Mouse (Mus musculus) erythroid progenitor cell, adult 5-6 weeks (primary cell): Measurements from ENCODE around the gene Fcrl6. TPM values are rescaled to one million over a fixed set of nuclear protein-coding genes. Genes with fewer than 3 reads are reported as not detected.

Experiments
- ATAC-seq: replicated peaks from 2 replicates; pipeline ENCODE4 v1.8.0; 2016; ENCODE audit warnings: moderate number of reproducible peaks, mild to moderate bottlenecking, moderate TSS enrichment, inconsistent platforms; ENCODE audit not compliant: poor library complexity, low FRiP score, severe bottlenecking
- total RNA-seq, 2 experiments: library from RNA; stranded (forward) in 1 of 2; stranded (reverse) in 1 of 2; fragments of 150-400 nt in 1 of 2; fragments of 186-747, 209-891 nt in 1 of 2; gene quantifications; 2 replicates each; pipeline versions ENCODE4 v1.2.3 to v1.2.4; 2015 to 2017; ENCODE audit warnings: low replicate concordance in 2 of 2

The Fcrl6 gene
- total RNA-seq (2015; ENCODE audit: low replicate concordance) (not detected in 2 replicates), total RNA-seq (2017; ENCODE audit: low replicate concordance) (not detected in 2 replicates)

DNA sequence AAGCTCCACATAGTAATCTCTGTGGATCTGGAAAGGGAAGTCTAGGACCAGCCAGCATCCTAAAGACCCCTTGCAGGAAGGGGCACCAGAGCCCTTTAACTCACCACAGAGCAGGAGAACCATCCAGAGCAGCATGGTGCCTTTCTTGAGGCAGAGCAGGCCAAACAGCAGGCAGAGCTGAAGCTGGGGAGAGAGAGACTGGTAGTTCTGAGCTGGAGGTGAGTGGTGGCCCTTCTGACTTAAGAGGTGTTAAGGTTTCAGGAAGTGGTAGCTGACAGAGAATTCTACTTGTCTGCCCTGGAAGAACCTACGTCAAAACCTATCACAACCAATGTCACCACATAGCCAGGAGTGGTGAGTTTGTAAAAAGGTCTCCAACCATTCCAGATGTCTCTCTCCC, at the start of gene Fcrl6:
TSS of gene Fcrl6 (minus strand) at position 226 of the 400 bp plus-strand sequence.
- ATAC-seq: no peak

DNA sequence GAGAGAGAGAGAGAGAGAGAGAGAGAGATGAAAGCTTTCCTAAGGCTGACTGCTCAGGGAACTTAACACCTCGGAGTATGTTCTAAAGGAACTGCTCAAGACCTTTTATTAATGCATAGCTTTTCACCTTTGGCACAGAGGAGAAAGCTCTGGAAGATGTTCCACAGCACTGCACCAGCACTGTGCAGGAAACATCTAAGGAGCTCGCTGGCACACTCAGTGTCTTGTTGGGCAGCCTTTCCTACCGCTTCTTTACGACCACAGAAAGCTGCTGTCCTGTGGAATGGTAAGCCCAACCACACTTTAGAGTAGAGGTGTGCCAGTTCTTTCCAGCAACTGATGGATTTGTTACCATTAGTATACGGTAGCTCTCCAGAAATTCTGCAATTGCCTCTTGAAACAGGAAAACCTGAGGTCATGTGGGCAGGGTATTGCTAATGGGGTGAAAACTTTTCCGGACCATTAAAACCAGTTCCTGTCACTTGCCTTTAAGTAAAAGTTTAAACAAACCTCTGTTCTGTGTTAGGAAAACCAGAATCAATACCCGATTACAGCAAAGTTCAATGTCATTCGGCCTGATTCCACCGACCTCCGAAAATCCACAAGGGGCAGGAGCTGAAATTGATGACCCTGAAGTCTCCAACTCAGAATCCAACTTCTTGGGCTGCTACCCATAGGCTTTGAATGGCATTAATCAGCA, 49.1 kb upstream of the Fcrl6 start:
- ATAC-seq: no peak

DNA sequence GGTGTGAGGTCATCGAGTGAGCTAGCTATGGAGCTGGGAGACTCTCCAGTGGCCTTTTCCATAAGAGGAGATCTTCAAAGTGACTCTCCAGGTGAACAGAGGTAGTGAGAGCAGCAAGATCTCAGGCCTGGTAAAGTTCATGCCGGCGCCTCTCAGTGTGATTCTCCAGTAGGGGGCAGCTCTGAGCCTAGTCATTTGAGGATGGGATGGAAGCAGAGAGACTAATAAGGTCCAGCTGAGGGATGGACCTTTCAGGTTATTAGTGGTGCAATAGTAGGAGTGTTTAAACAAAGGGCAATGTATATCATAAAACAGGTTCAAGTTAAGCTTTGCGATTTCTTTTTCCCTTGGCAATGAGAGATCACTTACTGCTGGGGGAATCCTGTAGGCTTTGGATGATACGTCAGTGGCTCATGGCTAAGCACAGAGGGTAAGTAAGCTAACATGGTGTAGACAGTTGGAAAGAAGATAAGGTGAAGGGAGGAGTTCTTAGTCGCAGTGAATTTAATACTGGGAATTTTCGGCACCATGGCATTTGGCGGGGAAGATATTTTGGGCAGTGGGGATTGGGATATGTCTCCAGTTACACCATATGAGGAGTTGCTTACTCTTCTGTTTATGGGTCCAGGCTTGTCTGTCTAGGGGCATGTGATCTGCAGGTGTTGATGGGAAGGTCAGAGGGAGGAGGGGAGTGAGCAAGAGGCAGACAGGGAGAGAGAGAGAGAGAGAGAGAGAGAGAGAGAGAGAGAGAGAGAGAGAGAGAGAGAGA, 48.4 kb upstream of the Fcrl6 start:
- ATAC-seq: no peak

DNA sequence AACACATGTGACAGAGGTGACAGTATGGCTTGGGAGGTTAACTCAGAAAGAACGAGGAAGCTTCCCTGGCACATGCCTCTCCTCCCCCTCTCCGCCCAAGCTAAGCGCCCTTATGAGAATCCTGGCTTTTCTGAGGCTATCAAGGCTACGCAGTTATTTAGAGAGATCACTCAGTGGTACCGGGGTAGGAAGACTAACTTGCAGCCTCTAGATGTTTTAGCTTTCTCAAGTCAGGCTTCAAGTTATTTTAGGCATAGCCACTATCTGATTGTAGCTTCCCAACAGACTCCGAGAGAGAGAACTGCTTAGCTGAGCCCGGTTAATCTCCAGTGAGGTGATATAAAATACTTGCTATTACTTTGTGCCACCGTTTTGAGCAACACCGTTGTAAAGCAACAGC, 47.0 kb upstream of the Fcrl6 start:
- no peak for ATAC-seq

DNA sequence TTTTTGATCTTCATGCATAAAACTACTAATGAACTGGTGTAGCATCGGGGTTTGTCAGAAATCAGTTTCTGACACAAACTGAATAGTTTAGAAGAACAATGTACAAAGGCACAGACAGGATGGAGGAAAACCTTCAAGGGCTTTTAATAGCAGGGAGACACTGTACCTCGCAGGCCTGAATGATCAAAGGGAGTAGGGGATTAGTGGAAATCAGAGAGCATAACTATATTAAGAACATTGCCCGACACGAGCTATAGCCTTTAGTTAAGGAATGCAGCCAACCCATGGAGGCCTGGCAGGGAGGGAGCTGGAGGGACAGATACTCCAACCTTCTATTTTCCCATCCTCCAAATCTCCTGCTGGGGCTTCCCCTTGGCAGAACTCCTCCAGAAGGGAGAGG, 44.9 kb upstream of the Fcrl6 start:
- ATAC-seq: no peak

DNA sequence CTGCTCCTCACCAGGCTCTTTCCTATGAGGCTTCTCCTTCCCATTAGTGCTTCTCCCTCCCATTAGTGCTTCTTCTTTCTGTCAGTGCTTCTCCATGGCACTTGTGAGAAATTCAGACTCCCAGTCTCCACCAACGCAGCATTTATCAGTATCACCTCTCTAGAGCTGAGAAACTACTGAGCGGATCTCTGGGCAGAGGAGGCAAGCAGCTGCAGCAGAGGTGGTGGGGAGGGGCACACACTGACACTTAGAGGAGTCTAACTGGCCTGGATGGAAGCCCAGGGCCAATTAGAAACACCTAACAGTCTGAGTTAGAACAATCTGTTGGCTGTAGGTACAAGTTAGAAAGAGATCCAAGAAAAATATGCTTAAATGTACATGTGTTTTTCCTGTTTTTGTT, 36.4 kb upstream of the Fcrl6 start:
- ATAC-seq: no peak

DNA sequence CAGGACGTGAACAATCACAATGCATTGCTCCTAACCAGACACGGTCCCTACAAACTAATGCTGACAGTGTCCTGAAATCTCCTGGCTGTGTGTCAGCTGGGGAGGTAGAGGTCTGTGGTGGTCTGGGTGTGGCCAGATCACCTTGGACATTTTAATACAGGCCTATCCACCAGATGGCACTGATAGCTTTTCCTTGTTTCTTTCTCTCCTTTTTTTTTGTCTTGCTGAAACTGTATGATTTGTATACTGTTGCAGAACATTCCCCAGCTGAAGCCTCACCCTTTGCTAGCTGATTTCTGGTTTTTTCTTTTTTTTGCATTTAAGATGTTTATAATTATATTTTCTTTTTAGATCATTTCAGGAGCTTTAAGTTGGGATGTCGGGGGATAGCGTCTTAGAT, 35.5 kb upstream of the Fcrl6 start:
- ATAC-seq: no peak

DNA sequence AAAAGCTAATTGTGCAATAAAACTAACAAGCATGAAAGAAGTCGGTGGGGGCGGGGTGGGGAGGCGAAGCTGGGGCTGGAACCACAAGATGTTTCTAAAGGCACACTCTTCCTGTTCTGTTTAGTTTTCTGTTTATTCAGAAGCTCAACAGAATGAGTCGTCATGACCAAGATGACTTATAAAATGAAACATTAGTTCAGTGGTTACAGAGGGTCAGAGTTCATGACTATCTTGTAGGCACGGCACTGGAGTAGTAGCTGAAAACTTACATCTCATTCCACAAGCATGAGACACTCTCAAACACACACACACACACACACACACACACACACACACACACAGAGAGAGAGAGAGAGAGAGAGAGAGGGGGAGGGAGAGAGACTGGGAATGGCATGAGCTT, 33.9 kb upstream of the Fcrl6 start:
- no peak for ATAC-seq

DNA sequence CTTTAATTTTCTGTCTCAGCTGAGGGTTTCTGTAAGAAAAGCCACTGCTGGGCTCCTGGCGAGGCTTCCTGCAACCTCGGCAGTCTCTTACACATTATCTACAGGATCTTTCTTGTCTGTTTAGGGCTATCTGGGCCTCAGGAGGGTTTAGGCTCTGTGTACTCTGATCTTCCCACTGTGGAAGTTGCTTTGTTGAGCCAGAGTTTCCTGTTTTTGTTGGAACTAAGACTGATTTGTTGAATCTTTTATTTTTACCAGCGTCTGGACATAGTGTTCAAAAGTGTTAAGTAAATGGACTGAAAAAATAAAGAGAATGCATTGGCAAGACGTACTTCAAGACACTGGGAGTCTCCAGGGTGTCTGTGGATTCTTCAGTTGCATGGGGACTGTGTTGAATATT, 32.9 kb upstream of the Fcrl6 start:
- no peak for ATAC-seq

DNA sequence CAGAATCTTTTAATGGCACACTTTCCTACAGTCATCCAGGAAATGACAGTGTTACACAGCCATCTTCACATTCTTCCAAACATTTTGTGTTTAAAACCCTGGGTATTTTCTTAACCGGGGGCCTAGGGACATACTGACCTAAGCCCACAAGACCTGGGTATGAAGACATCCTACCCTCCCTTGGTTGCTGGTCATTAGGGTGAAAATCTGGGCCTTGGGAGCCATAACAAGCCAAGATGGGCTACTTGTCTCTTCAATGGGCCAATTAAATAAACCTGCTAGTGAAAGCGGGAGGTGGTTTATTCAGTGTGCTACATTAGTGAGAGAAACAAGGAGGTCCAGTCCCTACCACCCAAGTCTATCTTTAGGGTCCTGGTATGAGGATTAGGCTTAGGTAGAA, 31.8 kb upstream of the Fcrl6 start:
- no peak for ATAC-seq

DNA sequence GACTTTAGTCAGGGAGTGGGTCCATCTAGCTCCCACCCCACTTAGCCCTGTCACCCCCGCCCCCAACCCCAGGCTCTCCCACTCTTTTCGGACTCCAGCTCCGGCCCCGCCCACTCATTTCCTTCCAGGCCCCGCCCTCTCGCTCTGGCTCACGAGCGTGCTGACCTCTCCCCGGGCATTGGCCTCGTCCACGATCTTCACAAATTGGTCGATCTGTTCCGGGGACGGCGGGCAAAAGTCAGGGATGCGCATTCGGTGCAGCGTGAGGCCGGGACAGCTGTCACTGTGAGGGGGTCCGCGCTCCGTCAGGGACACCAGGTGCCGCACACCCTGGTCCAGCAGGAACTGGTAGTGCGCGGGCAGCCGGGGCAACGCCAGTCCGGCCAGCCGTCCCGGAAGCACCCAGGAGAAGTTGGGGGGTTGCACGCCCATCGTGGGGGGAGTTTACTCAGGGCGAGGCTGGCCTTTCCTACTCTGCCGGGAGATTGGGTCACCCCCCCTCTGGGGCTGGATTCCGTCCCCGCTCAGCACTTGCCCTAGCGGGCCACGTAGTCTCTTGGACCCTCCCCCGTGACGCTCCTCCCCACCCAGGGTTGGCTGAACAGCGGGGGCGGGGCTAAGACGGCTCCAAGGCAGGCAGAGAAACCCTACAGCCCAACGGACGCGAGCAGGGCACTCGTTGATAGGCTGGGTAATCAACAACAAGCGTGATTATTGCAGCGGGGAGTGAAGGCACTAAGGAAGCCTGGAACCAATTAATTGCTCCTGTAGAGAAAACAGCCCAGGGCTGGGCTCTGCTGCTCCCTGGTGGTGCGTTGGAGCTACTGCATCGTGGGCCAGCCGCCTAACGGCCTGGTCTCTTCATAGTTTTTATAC, 30.3 kb upstream of the Fcrl6 start, which contains the start of gene Dusp23:
TSS of gene Dusp23 (minus strand) at position 512 of the 876 bp plus-strand sequence.
- ATAC-seq: peak; percentile 87

DNA sequence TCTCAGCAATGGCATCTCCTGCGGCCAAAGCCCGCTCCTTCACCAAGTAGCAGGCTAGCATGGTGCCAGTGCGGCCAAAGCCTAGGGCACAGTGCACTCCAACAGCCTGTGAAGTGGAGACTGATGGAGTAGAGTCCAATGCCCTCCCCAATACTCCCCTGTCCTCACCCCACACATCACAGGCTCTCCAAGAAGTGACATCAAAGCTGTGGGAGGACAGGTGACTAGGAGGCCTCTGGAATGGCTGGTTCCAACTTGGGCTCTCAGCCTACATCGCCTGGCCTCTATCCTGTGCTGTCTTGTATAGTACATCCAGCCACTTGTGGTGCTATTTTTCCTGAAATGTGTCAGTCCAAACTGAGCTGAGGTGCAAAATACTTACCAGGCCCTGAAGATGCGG, 29.4 kb upstream of the Fcrl6 start:
- no peak for ATAC-seq

DNA sequence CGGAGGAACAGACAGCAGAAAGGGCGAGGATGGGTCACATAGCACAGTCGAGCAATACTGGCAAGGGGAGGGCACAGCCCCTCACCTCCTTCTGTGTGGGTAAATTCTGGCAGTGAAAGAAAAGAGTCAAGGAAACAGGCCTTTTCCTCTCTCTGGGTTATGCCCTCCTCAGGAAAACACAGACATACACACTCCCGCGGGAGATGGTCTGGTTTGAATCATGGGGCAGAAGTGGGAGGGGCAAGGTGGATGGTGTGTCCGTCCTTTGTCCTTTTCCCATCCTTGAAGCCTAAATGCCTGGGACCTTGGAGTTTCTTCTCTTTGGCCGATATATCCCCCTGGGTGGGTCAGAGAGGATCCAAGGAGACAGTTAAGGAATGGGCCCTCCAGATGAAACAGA, 27.5 kb upstream of the Fcrl6 start:
- ATAC-seq: no peak

DNA sequence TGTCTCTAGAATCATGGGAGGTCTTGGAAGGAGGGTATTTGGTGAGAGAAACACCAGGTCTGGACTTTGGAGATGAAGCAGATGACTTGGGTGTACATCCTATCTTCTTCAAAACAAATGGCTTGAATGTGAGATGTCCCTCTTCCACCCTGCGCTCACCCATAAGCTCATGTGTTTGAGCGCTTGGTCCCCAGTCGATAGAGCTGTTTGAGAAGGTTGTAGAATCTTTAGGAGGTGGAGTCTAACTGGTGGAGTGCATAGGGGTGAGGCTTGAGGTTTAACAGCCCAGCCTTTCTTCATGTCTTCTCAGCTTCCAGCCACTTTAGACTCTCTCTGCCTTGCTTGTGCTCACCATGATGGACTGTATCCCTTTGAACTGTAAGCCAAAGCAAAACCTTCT, 24.0 kb upstream of the Fcrl6 start:
- no peak for ATAC-seq

DNA sequence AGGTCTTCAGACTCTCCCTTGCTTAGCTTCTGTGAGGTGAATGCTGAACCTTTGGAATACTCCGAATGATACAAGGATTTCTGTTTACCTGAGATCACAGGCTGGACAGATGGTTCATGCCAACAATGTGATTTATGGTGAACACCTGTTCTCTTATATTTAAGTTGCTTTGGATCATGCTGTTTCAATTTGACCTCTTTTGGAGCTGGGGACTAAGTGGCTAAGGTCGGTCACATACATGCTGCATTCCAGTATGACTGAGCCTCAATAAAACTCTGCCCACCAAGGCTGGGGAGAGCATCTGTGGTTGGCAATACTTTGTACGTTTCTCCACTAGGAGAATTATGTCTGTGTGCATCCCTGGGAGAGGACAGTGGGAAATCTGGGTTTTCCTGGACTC, 21.7 kb upstream of the Fcrl6 start:
- no peak for ATAC-seq

DNA sequence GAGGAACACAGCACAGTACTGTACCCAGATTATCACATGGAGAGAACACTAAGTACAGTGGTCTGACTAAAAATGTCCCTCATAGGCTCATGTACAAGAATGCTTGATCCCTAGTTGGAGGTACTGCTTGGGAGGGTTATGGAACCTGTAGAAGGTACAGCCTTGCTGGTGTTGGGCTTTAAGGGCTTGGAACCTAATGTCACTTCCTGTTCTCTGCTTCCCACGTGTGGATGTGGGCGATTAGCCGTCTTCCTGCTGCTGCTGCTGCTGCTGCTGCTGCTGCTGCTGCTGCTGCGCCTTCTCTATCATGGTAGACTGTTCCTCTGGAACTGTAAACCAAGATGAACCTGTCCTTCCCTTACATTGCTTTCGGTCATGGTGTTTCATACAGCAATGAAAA, 21.2 kb upstream of the Fcrl6 start:
- no peak for ATAC-seq

DNA sequence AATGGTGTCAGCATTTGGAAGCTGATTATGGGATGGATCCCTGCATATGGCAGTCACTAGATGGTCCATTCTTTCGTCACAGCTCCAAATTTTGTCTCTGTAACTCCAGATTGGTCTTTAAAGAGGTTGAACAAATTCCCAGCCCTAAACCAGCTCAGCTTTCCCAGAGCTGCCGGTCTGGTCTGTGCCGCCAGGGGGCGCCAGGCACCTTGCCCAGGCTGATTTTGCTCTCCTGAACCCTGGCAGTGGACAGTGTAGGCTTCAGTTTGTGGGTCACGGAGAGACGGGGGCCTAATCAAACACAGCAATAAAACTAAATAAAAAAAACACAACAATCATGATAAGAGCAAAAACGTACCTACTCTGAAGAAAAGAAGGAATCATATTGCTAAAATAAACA, 16.9 kb upstream of the Fcrl6 start:
- 0 out of 2 replicates have a peak, but pooled peaks have one; percentile 61 for ATAC-seq

DNA sequence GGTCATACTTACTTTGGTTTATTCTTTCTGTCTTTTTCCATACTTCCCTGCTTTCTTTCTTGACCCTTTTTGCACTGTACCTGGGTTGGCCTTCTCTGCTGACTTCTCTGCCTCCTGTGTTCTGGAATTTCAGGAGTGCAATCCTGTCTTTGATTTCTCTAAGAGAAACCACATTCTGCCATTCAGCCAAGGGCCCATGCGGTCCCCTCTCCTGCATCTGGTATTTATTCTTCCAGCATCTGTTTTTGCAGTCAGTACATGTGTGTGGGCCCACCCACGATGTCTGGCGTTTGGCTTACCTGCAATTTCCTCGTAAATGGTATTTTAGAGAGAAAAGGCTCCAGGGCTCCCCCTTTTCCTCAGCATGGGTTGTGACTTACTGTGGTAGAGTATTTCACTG, 15.8 kb upstream of the Fcrl6 start:
- no peak for ATAC-seq

DNA sequence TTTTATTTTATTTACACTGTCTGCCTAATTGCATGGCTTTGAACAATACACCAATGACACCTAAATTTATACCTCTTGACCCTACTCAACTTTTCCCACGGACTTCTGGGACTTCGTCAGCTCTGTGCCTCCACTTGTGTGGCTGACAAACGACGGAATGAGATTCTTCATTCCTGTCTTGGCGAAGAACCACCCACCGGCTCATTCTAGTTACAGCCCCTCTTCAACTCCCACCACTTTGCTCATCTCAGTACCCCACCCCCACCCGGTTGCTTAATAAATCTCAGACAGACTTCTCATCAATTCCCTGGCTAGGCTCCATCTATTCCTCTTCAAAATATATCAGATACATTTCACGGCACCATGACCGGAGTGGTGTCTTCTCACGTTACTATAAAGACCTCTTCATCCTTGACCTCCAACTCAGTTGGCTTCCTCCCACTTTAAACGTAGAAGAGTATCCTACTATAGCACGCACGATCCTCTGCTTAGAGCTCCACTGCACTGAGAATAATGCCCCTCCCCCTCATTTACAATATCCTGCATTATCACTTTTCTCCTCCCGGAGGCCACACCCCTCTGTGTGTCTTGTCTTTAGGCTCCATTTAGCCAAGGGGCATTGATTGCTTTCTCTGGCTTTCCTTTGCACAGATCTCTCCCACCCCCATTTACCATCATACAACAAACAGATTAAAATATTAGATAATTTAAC, 15.2 kb upstream of the Fcrl6 start:
- no peak for ATAC-seq
